Mouse (Mus musculus): Measurements from ENCODE around the gene 2210408I21Rik. TPM values are rescaled to one million over a fixed set of nuclear protein-coding genes. Genes with fewer than 3 reads are reported as not detected.

2210408I21Rik gene
- total and polyA plus RNA-seq, 3 experiments = 1.6 to 4.0 TPM; not detected in 1

GRCm38 (mm10) chr13:77396374-77396773 lies 261.0 kb downstream of the 2210408I21Rik start:
- Histone ChIP-seq H3K36me3 (ENCODE audit: control insufficient read depth in 1 of 2, insufficient read depth in 2 of 2, low read length in 2 of 2) (no peaks in the 10 kb centered on the region), H3K79me2 (ENCODE audit: control insufficient read depth, insufficient read depth, low read length, poor library complexity) (no peaks in the 10 kb centered on the region), H3K4me1 (ENCODE audit: control insufficient read depth in 1 of 2, insufficient read depth in 2 of 2, low read length in 2 of 2) (no peaks in the 10 kb centered on the region), H3K9ac (ENCODE audit: control insufficient read depth, low read depth, low read length, poor library complexity, severe bottlenecking) (no peak overlapping the region), H3K27ac (ENCODE audit: control insufficient read depth, low read depth, low read length) (no peak overlapping the region), H3K9me3 (replicated peaks; ENCODE audit: insufficient read depth, low read length) (no peaks in the 10 kb centered on the region), H3K4me3 (ENCODE audit: control insufficient read depth in 1 of 2, insufficient read depth in 1 of 2, low read depth in 2 of 2, low read length in 2 of 2) (no peak overlapping the region), H3K27me3 (ENCODE audit: control insufficient read depth in 1 of 2, insufficient read depth in 2 of 2, low read length in 2 of 2) (no peaks in the 10 kb centered on the region)
- TF ChIP-seq MYB (IDR thresholded peaks at IDR 0.05; ENCODE audit: low read depth, low read length) (no peak), GATA1 (IDR thresholded peaks at IDR 0.05; ENCODE audit: low read depth, low read length) (no peak), TAL1 (IDR thresholded peaks at IDR 0.05; ENCODE audit: low read length) (no peak), ZC3H11A (IDR thresholded peaks at IDR 0.05; ENCODE audit: low read depth, low read length) (no peak), MAZ (IDR thresholded peaks at IDR 0.05; ENCODE audit: low read depth, low read length) (no peak), GABPA (IDR thresholded peaks at IDR 0.05; ENCODE audit: low read depth, low read length) (no peak), SMC3 (IDR thresholded peaks at IDR 0.05; ENCODE audit: low read depth, low read length) (no peak)
- no peak for DNase-seq (ENCODE audit: low read depth, low spot score)

DNA sequence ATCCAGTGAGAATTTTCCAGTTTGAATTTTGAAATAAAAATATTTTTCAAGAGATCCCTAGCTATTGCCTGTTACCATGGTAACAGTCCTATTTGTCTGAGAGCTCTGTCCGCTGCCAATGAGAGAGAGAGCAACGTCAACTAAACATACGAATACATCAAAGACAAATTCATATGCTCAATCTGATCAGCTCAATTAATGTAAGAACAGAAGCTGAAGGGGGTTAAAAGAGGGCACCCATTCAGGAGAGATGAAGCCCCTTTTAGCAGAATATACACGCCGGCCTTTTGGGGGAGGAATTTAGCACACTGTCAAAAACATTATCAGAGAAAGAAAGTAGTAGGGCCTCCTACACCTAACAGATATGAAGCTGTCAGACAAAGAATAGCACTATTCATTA lies 261.6 kb downstream of the 2210408I21Rik start:
- no peak for DNase-seq (ENCODE audit: low read depth, low spot score)
- Histone ChIP-seq H3K4me3 (ENCODE audit: control insufficient read depth in 1 of 2, insufficient read depth in 1 of 2, low read depth in 2 of 2, low read length in 2 of 2) (no peak overlapping the region), H3K36me3 (ENCODE audit: control insufficient read depth in 1 of 2, insufficient read depth in 2 of 2, low read length in 2 of 2) (no peaks in the 10 kb centered on the region), H3K4me1 (ENCODE audit: control insufficient read depth in 1 of 2, insufficient read depth in 2 of 2, low read length in 2 of 2) (no peaks in the 10 kb centered on the region), H3K9me3 (replicated peaks; ENCODE audit: insufficient read depth, low read length) (no peaks in the 10 kb centered on the region), H3K27ac (ENCODE audit: control insufficient read depth, low read depth, low read length) (no peak overlapping the region), H3K79me2 (ENCODE audit: control insufficient read depth, insufficient read depth, low read length, poor library complexity) (no peaks in the 10 kb centered on the region), H3K27me3 (ENCODE audit: control insufficient read depth in 1 of 2, insufficient read depth in 2 of 2, low read length in 2 of 2) (no peaks in the 10 kb centered on the region), H3K9ac (ENCODE audit: control insufficient read depth, low read depth, low read length, poor library complexity, severe bottlenecking) (no peak overlapping the region)
- no peak for TF ChIP-seq NELFE (IDR thresholded peaks at IDR 0.05; ENCODE audit: low read depth, low read length)

- H3K9ac ChIP-seq (ENCODE audit: control insufficient read depth, low read depth, low read length, poor library complexity, severe bottlenecking) = no peak overlapping the region
- no peaks in the 10 kb centered on the region for H3K36me3 ChIP-seq (ENCODE audit: control insufficient read depth in 1 of 2, insufficient read depth in 2 of 2, low read length in 2 of 2)
- H3K27ac ChIP-seq (ENCODE audit: control insufficient read depth, low read depth, low read length) = no peak overlapping the region
- H3K4me1 ChIP-seq (ENCODE audit: control insufficient read depth in 1 of 2, insufficient read depth in 2 of 2, low read length in 2 of 2) = no peaks in the 10 kb centered on the region
- no peak for DNase-seq (ENCODE audit: low read depth, low spot score)
- H3K4me3 ChIP-seq (ENCODE audit: control insufficient read depth in 1 of 2, insufficient read depth in 1 of 2, low read depth in 2 of 2, low read length in 2 of 2) = no peak overlapping the region
- TF ChIP-seq POLR2AphosphoS2 (IDR thresholded peaks at IDR 0.05; ENCODE audit: low read length) (no peak), BHLHE40 (IDR thresholded peaks at IDR 0.05; ENCODE audit: borderline replicate concordance, low read depth, low read length) (no peak), RAD21 (IDR thresholded peaks at IDR 0.05; ENCODE audit: low read depth, low read length) (no peak), CHD2 (IDR thresholded peaks at IDR 0.05; ENCODE audit: low read length) (no peak), GATA1 (IDR thresholded peaks at IDR 0.05; ENCODE audit: low read depth, low read length) (no peak), ZC3H11A (IDR thresholded peaks at IDR 0.05; ENCODE audit: low read depth, low read length) (no peak), E2F4 (IDR thresholded peaks at IDR 0.05; ENCODE audit: borderline replicate concordance, low read depth, low read length) (no peak), TCF12 (IDR thresholded peaks at IDR 0.05; ENCODE audit: low read depth, low read length) (no peak), SIN3A (IDR thresholded peaks at IDR 0.05; ENCODE audit: low read length) (no peak), CHD1 (IDR thresholded peaks at IDR 0.05; ENCODE audit: low read depth, low read length) (no peak), TAL1 (IDR thresholded peaks at IDR 0.05; ENCODE audit: low read length) (no peak), EP300 (IDR thresholded peaks at IDR 0.05; ENCODE audit: low read depth in 1 of 2, low read length in 2 of 2) (no peak), ETS1 (IDR thresholded peaks at IDR 0.05; ENCODE audit: low read depth, low read length) (no peak), CTCF (IDR thresholded peaks at IDR 0.05 in 2 of 3, conservative IDR thresholded peaks at IDR 0.05 in 1 of 3; ENCODE audit: control insufficient read depth in 1 of 3, insufficient read depth in 1 of 3, low read depth in 2 of 3, low read length in 3 of 3, poor library complexity in 1 of 3, severe bottlenecking in 1 of 3) (no peak)
- no peaks in the 10 kb centered on the region for H3K9me3 ChIP-seq (replicated peaks; ENCODE audit: insufficient read depth, low read length)
- no peaks in the 10 kb centered on the region for H3K27me3 ChIP-seq (ENCODE audit: control insufficient read depth in 1 of 2, insufficient read depth in 2 of 2, low read length in 2 of 2)
- no peaks in the 10 kb centered on the region for H3K79me2 ChIP-seq (ENCODE audit: control insufficient read depth, insufficient read depth, low read length, poor library complexity)
Observed at GRCm38 (mm10) chr13:77397646-77398045, 262.3 kb downstream of the 2210408I21Rik start.

Data from MEL (cell line).